Comparison of ENCODE assay signal across 16 mouse cellular contexts in genomic region chr10:28103924-28104323, GRCm38 (mm10).
"Had no signal": no experiment of that assay in that cellular context is flagged by ENCODE, and none has a peak within 500 bp of the region (broad histone marks: within the 10 kb centered on the region; RNA-seq: fewer than 3 reads in every experiment).

No protein-coding gene starts in this region.

- H3K27ac ChIP-seq: kidney, postnatal 0 days; left cerebral cortex, adult 2 months; limb, embryonic 12.5 days; limb, embryonic 15.5 days; liver, embryonic 12.5 days; liver, embryonic 15.5 days had no signal

- H3K9me3 ChIP-seq: limb, embryonic 12.5 days; limb, embryonic 15.5 days; liver, embryonic 12.5 days; liver, embryonic 15.5 days had no signal

- H3K9ac ChIP-seq: limb, embryonic 12.5 days; limb, embryonic 15.5 days; liver, embryonic 12.5 days; liver, embryonic 15.5 days had no signal

- ATAC-seq: liver, embryonic 12.5 days had no signal

- H3K4me1 ChIP-seq: limb, embryonic 15.5 days; liver, embryonic 12.5 days; liver, embryonic 15.5 days had no signal

- H3K36me3 ChIP-seq: limb, embryonic 12.5 days; limb, embryonic 15.5 days; liver, embryonic 12.5 days; liver, embryonic 15.5 days had no signal

- DNase-seq: kidney, postnatal 25 days; layer of hippocampus, postnatal 36 days; left cerebral cortex, postnatal 4 days; lung, adult 2 months; lung, postnatal 14 days; lung, postnatal 4 days; midbrain, embryonic 14.5 days; thymus, adult 18-20 months; thymus, postnatal 36 days had no signal

- H3K4me2 ChIP-seq: limb, embryonic 12.5 days; limb, embryonic 15.5 days; liver, embryonic 12.5 days; liver, embryonic 15.5 days; midbrain, embryonic 11.5 days had no signal

- H3K27me3 ChIP-seq: limb, embryonic 12.5 days; limb, embryonic 15.5 days; liver, embryonic 12.5 days; liver, embryonic 15.5 days had no signal

- H3K4me3 ChIP-seq: left cerebral cortex, adult 2 months; limb, embryonic 12.5 days; limb, embryonic 15.5 days; liver, embryonic 12.5 days; liver, embryonic 15.5 days had no signal
